Mouse (Mus musculus) cerebellum, postnatal 4 days (tissue): ENCODE data around the gene Fkbp10.

Source experiments
- DNase-seq, 2 experiments: peaks; one replicate each; pipeline ENCODE4 v3.0.0; 2022; ENCODE audit warnings: low spot score in 2 of 2, mixed read lengths in 1 of 2

Fkbp10 gene

GRCm38 (mm10) chr11:100471352-100472196 lies 56.1 kb downstream of the Fkbp10 start:
- peak in 1 of 2 experiments; percentile 16 for DNase-seq

GRCm38 (mm10) chr11:100472197-100472934 lies 56.9 kb downstream of the Fkbp10 start, which contains the start of gene Klhl11:
Gene Klhl11 (minus strand): TSS chr11:100472741.
- peak; percentile 80 to 93 for DNase-seq

- DNase-seq = no peak
These were observed 57.4 kb downstream of the Fkbp10 start for GRCm38 (mm10) chr11:100472935-100473295.
